Mouse (Mus musculus): ENCODE data around the gene Slc30a9. TPM values are rescaled to one million over a fixed set of nuclear protein-coding genes. Genes with fewer than 3 reads are reported as not detected.

Slc30a9 gene
- polyA plus RNA-seq, 2 experiments = 49.9 to 108 TPM

- no peak for TF ChIP-seq POLR2A (IDR thresholded peaks at IDR 0.05; ENCODE audit: borderline replicate concordance, extremely low read depth, insufficient read depth, insufficient read length)
- H3K4me3 ChIP-seq (replicated peaks; ENCODE audit: low read length) = no peak overlapping the region
- ATAC-seq (ENCODE audit: low FRiP score, low read depth) (0 out of 2 replicates have a peak, but pooled peaks have one; percentile 25), DNase-seq (ENCODE audit: low spot score) (peak; percentile 23)
- H3K4me2 ChIP-seq (replicated peaks; ENCODE audit: low read depth, low read length, severe bottlenecking) = peak overlapping the region; percentile 43
- no peak overlapping the region for H3K9ac ChIP-seq (ENCODE audit: low read depth, low read length, severe bottlenecking)
- whole genome bisulfite sequencing = 11% methylated on average over 12 of the region's 12 CpGs
- H3K27me3 ChIP-seq (ENCODE audit: control insufficient read depth, insufficient read depth, low read length) = no peaks in the 10 kb centered on the region; the same call in 1 of the 2 replicates
- no peaks in the 10 kb centered on the region for H3K9me3 ChIP-seq (ENCODE audit: control insufficient read depth, low read length)
- H3K27ac ChIP-seq (replicated peaks; ENCODE audit: low read depth, low read length) = no peak overlapping the region; the same call in 1 of the 2 replicates
- peaks cover 24% of the 10 kb centered on the region for H3K4me1 ChIP-seq (ENCODE audit: control insufficient read depth, insufficient read depth, low read length)
- H3K36me3 ChIP-seq (ENCODE audit: control insufficient read depth, insufficient read depth, low read length) = no peaks in the 10 kb centered on the region; the same call in 1 of the 2 replicates
These were observed 94.1 kb downstream of the Slc30a9 start for GRCm38 (mm10) chr5:67400608-67401480.

DNA sequence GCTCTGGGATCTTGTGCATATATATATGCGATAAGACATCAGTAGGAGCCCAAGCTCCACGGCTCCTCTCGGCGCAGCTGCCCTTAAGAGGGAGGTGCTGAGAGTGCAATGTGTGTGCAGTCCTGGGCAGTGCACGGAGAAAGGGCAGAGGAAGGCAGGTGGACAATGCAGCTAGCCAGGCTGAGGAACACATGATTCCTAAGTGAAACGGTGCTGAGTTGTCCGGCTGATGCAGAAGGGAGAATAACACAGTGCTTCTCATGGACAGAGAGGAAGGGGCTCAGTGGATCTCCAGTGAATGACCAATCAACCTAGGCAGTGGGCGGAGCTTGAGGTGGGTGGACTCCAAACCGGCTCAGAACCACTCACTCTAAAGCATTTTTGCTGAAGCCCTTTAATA is 94.9 kb downstream of the Slc30a9 start:
- Histone ChIP-seq H3K4me2 (replicated peaks; ENCODE audit: low read depth, low read length, severe bottlenecking) (peak overlapping the region; percentile 41), H3K27ac (replicated peaks; ENCODE audit: low read depth, low read length) (no peak overlapping the region), H3K9ac (ENCODE audit: low read depth, low read length, severe bottlenecking) (no peak overlapping the region), H3K27me3 (ENCODE audit: control insufficient read depth, insufficient read depth, low read length) (no peaks in the 10 kb centered on the region; the same call in 1 of the 2 replicates), H3K4me1 (ENCODE audit: control insufficient read depth, insufficient read depth, low read length) (peaks cover 24% of the 10 kb centered on the region), H3K4me3 (replicated peaks; ENCODE audit: low read length) (0 out of 2 replicates have a peak overlapping the region, but pooled peaks have one; percentile 15), H3K9me3 (ENCODE audit: control insufficient read depth, low read length) (no peaks in the 10 kb centered on the region), H3K36me3 (ENCODE audit: control insufficient read depth, insufficient read depth, low read length) (no peaks in the 10 kb centered on the region; the same call in 1 of the 2 replicates)
- no peak for TF ChIP-seq POLR2A (IDR thresholded peaks at IDR 0.05; ENCODE audit: borderline replicate concordance, extremely low read depth, insufficient read depth, insufficient read length)
- ATAC-seq (ENCODE audit: low FRiP score, low read depth) (0 out of 2 replicates have a peak, but pooled peaks have one; percentile 35), DNase-seq (ENCODE audit: low spot score) (peak; percentile 25)
- WGBS = 22% methylated on average over 9 of the region's 9 CpGs

- ATAC-seq (ENCODE audit: low FRiP score, low read depth) (no peak), DNase-seq (ENCODE audit: low spot score) (no peak)
- H3K4me1 ChIP-seq (ENCODE audit: control insufficient read depth, insufficient read depth, low read length) = peaks cover 24% of the 10 kb centered on the region
- H3K9ac ChIP-seq (ENCODE audit: low read depth, low read length, severe bottlenecking) = no peak overlapping the region
- no peaks in the 10 kb centered on the region for H3K9me3 ChIP-seq (ENCODE audit: control insufficient read depth, low read length)
- no peak overlapping the region for H3K27ac ChIP-seq (replicated peaks; ENCODE audit: low read depth, low read length)
- no peaks in the 10 kb centered on the region for H3K36me3 ChIP-seq (ENCODE audit: control insufficient read depth, insufficient read depth, low read length)
- H3K4me2 ChIP-seq (replicated peaks; ENCODE audit: low read depth, low read length, severe bottlenecking) = no peak overlapping the region
- TF ChIP-seq POLR2A (IDR thresholded peaks at IDR 0.05; ENCODE audit: borderline replicate concordance, extremely low read depth, insufficient read depth, insufficient read length) = no peak
- no peaks in the 10 kb centered on the region for H3K27me3 ChIP-seq (ENCODE audit: control insufficient read depth, insufficient read depth, low read length)
- H3K4me3 ChIP-seq (replicated peaks; ENCODE audit: low read length) = no peak overlapping the region
- 55% methylated on average over 7 of the region's 7 CpGs for WGBS
These were observed 97.6 kb downstream of the Slc30a9 start for GRCm38 (mm10) chr5:67404380-67404779.

DNA sequence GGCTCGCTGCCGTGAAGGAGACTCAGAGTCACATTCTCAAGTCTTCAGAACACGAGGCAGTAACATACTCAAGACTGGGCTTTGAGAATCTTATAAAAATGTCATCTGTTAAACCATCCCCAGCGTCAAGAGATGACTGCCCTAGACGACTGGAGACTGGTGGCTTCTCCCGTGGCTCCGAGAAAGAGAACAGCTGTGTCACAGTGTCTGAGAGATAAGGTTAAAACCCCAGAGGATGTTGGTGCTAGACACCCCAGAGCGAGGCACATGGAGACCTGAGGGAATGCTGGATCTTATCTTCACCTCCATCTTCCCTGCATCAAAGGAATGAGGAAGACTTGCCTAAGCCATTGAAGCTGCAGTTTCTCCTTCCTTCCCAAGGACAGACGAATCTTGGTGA is 98.2 kb downstream of the Slc30a9 start:
- H3K4me3 ChIP-seq (replicated peaks; ENCODE audit: low read length) = no peak overlapping the region
- no peaks in the 10 kb centered on the region for H3K27me3 ChIP-seq (ENCODE audit: control insufficient read depth, insufficient read depth, low read length)
- H3K9ac ChIP-seq (ENCODE audit: low read depth, low read length, severe bottlenecking) = no peak overlapping the region
- no peaks in the 10 kb centered on the region for H3K36me3 ChIP-seq (ENCODE audit: control insufficient read depth, insufficient read depth, low read length)
- DNase-seq (ENCODE audit: low spot score) (no peak), ATAC-seq (ENCODE audit: low FRiP score, low read depth) (no peak)
- H3K27ac ChIP-seq (replicated peaks; ENCODE audit: low read depth, low read length) = no peak overlapping the region
- no peak overlapping the region for H3K4me2 ChIP-seq (replicated peaks; ENCODE audit: low read depth, low read length, severe bottlenecking)
- 67% methylated on average over 9 of the region's 9 CpGs for WGBS
- no peak for TF ChIP-seq POLR2A (IDR thresholded peaks at IDR 0.05; ENCODE audit: borderline replicate concordance, extremely low read depth, insufficient read depth, insufficient read length)
- no peaks in the 10 kb centered on the region for H3K9me3 ChIP-seq (ENCODE audit: control insufficient read depth, low read length)
- H3K4me1 ChIP-seq (ENCODE audit: control insufficient read depth, insufficient read depth, low read length) = peaks cover 19% of the 10 kb centered on the region

Other genes starting within 250 kb of the Slc30a9 start
- 0.03 TPM in 2 replicates for gene Phox2b, start 207.7 kb upstream of the Slc30a9 start, polyA plus RNA-seq (2012; rRNA removed)
- gene Phox2b, start 207.7 kb upstream of the Slc30a9 start, polyA plus RNA-seq (2014; fragmentation: Nextera tagmentation; extraction: Ambion mirVana) = not detected in 2 replicates
- gene Tmem33, start 46.4 kb upstream of the Slc30a9 start, polyA plus RNA-seq (2012; rRNA removed) = 55.4 and 84.5 TPM in 2 replicates
- gene Tmem33, start 46.4 kb upstream of the Slc30a9 start, polyA plus RNA-seq (2014; fragmentation: Nextera tagmentation; extraction: Ambion mirVana) = 72.6 and 77.5 TPM in 2 replicates
- 2.1 and 2.5 TPM in 2 replicates for gene Bend4, start 121.4 kb downstream of the Slc30a9 start, polyA plus RNA-seq (2012; rRNA removed)
- 3.6 and 4.0 TPM in 2 replicates for gene Bend4, start 121.4 kb downstream of the Slc30a9 start, polyA plus RNA-seq (2014; fragmentation: Nextera tagmentation; extraction: Ambion mirVana)

All from limb, embryonic 14.5 days (tissue).